Mouse (Mus musculus) MEL-GATA-1-ER (cell line): ENCODE results near the gene Gm12184.
"Not testable (repeated sequence)": the region's sequence is repeated elsewhere in the genome, so short reads cannot be mapped to it uniquely, and the experiment has no call there.

ENCODE experiments used
- DNase-seq: peaks from one replicate; pipeline ENCODE4 v3.0.0-alpha.2; 2012; ENCODE audit warnings: low read depth; ENCODE audit errors: extremely low read depth

The Gm12184 gene

DNA sequence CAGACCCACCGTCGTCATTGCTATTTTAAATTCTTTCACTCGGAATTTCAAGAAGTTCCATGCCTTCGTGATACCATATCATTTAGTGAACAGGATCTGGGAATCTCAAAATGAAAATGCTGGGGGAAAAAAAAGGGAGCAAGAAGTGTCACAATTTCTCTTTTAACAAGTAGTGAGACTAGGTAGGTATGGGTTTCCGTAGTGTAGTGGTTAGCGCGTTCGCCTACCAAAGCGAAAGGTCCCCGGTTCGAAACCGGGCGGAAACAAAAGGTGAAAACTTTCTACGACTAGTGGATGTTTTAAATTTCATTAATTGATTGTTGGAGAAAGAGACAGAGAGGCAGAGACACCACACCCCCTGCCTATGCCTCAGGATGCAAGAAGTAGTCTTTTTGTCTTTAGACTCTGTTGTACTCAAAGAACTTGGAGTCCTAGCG, 2.9 kb downstream of the Gm12184 start:
- peak; percentile 86 for DNase-seq

DNA sequence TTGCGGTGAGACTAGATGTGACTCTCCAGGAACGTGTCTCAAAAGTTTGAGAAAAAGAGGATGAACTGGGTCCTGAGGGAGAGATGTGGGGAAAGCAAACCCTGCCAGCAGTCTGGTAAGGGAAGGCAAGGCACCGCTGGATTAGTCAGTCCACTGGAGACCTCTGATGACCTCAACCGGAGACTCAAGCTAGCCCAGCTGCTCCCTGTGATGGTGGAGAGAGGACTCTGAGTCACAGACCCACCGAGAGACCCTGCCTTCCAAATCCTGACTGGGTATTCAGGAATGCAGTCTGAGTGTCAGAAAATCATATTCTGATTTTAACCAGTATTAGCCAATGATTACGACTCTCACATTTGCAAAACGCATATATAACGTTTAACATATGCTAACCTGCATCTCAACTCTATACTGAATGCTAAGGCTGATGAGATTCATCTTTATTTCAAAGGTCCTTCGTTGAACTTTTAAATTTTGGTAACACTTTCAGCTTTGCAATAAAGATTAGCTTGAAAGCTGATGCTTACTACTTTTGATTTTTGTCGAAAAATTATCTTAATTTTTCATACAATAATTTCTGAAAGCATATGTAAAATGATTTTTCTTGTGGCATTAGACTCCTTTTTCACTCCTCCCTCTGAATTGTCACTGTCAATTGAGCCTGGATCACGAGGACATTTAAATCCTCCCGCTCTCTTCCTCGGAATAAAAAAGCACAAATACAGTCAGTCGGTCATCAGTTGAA, 3.5 kb downstream of the Gm12184 start:
- no peak for DNase-seq

DNA sequence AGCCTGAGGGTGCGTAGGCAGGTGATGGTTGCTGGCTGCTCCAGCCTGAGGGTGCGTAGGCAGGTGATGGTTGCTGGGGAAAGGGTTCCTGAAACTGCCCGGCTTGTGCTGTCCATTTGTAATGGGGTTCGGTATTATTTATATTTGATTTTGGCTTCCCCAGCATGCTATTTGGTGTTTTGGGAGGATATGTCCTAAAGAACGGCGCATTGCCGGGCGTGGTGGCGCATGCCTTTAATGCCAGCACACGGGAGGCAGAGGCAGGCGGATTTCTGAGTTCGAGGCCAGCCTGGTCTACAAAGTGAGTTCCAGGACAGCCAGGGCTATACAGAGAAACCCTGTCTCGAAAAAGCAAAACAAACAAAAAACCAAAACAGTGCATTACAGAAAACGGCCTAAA, 5.2 kb downstream of the Gm12184 start:
- not testable (repeated sequence) for DNase-seq

DNA sequence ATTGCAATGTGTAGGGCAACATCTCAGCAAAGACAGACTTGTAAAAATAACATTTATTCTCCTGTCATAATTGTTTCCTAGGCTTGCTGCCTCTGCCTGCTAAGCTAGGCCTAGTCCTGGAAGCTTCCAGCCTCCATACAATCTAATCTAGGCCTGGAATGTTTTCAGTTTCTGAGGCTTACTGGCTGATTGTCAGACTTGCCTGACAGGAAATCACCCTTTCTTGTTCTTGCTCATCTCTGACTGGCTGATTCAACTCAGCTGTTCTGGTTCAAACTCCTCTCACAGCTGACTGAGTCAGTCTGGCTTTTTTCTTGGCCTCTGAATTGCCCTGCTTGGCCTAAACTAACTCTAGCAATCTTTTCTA, 6.2 kb downstream of the Gm12184 start:
- DNase-seq, result no peak

DNA sequence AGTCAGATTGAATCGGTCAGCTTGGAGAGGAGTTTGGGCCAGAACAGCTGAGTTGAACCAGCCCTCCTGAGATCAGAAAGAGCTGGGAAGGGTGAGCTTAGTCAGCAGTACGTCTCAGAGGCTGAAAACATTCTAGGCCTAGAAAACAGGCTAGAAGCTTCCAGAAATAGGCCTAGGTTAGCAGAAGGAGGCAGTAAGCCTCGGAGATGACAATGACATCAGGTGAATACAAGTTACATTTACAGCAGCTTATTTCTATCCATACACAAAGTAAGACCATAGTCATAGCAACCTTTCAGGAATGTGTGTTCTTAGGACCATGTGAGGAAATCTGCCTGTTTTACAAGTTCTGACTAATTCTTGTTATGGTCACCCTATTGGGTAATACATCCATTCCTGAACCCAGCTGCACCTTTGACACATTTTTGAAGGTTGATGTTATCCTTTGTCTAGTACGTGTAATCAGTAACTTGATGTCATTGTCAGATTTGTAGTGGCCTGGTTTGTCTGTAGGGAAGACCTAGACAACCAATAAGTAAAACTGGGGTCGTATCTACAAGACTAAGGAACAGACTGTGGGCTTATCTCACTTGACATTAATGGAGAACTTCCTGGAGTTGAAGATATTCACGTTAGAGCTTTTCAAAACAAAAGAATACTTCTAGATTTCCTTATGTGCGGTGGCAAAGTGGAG, 6.7 kb downstream of the Gm12184 start:
- DNase-seq, result no peak

DNA sequence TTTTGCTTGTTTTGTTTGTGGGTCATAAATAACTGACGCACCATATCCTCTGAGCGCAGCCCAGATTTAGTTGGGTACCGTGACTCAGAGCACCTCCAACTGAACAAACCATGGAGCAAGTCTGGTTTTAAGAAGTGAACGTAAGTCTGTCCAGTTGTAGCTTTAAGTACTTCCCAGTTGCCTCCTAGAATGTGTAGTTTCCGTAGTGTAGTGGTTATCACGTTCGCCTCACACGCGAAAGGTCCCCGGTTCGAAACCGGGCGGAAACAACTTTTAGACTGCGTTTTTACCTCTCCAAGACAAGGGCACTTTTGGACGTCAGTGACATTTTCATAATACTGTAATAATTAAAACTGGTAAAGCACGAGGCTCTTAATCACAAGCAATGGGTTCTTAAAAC, 8.1 kb downstream of the Gm12184 start:
- peak; percentile 87 for DNase-seq

DNA sequence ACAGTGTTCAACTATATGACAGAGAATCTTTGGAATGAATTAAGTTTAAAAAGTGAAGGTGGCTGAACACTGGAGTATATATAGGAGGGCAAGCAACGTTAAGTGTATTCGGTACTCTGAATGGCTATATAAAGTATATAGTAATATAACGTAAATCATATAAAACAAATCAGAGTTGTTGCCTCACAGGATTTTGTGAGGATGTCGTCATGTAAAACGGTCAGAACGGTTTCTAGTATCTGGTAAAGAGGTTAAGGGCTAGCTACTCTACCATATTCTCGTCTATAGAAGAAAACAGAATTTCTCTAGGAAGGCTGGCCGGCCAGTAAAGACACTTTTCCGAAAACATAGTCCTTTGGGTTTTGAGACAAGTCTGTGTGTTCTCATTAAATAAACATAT, 8.7 kb downstream of the Gm12184 start:
- DNase-seq, result no peak

DNA sequence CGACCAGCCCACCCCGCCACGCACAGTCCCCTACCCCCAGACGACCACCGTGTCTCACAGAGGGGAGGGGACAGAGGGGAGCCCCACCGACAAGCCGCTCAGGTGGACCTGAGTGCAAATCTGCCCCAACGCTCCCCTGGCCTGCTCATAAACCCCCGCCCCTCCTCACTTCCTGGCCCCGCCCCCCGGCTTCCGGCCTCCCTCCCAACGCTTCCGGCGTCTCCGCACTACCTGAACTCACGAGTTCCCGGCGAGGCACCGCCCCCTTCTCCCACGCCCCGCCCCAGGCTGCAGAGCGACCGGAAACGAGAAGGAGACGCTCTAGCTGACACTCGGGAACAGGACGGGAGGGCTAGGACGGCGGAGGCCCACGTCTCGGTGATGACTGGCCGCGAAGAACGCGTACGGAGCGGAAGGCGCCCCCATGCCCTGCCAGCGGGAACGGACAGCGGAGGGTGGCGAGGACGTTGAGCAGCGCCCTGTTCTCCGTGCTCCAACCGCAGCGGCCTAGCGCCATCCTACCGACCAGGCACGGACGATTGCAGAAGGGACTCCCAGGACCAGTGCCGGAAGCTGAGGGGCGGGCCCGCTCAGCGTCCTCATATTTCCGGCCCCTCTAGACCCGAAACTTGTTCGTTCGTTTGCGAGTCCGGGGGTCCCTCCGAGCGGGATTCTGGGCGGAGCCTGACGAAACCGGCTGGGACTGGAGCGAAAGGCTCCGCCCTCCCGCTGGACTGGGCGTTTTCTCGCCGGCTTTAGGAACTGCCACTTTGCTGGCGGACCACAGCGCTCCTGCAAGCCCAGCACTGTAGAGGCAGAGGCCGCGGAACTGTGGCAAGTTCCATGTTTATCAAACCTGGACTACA, 9.4 kb downstream of the Gm12184 start, which contains the start of gene Trim41:
Trim41 (minus strand) TSS at position 554 of the 866 bp plus-strand sequence.
- DNase-seq, result peak; percentile 92

DNA sequence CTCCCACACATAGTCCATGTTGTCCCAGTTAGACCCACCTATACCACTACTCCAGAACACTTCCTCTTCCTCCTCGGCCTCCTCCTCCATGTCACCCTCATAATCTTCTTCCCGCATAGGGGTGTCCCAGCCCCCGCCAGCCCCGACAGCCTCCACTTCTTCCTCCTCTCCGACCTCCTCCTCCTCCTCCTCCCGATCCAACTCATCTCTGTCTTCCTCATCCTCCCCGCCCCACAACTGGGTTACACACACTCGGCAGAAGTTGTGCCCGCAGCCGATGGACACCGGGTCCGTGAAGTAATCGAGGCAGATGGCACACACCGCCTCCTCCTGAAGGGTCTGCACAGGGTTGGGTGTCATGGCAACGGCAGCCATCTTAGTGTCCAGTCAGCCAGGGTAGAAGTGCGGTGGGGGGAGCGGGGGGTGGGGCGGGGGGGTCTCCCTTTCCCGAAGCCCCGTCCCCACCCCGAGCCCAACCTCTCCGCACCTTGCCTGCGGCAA, 10.1 kb downstream of the Gm12184 start:
- DNase-seq, result no peak

DNA sequence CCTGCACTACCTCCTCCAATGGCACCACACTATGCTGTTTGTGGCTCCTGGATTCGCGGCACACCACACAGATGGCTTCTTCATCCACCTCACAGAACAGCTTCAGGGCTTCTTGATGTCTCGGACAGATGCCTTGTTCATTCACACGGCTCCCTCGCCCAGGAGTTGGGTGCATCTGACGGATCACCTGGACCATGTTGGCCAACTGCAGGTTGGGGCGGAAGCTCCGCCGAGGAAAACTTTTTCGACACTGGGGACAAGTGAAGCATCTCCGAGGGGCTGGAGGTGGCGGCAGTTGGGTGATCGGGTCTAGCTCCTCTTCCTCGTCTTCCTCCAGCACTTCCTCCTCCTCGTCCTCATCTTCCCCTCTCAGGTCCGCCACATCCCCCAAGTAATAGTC, 10.6 kb downstream of the Gm12184 start:
- no peak for DNase-seq

DNA sequence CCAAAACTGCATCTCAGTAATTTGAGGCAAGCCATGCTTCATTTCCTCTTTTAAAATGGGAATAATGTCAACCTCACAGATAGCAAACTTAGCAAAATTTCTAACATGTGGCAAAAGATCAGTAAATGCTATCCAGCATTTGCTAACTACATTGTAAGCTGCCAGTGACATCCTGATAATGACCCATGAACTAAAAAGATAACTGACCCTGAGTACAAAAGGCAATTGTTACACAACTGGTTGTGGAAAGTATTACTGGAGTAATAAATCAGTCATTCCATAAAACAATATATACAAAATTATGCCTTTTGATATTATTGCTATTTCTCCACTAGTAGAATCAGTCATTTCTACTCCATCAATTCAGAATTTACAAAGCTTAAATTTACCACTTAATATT, 12.7 kb downstream of the Gm12184 start:
- DNase-seq, result no peak

DNA sequence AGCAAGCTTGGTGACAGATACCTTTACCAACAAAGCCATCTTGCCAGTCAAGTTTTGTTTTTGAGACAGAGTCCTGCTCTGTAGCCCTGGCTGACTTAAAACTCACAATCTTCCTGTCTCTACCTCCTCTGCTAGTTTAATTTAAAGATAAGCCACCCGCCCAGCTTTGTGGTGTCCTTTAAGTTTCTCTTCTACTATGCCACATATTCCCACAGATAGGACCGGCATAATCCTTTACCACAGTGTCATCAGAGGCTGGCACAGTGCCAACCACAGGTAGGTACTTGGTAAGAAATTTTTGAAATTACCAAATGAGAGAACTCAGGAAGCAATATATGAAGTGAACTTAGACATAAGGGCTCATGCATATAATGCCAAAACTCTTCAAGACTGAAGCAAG, 16.3 kb downstream of the Gm12184 start:
- DNase-seq, result no peak

DNA sequence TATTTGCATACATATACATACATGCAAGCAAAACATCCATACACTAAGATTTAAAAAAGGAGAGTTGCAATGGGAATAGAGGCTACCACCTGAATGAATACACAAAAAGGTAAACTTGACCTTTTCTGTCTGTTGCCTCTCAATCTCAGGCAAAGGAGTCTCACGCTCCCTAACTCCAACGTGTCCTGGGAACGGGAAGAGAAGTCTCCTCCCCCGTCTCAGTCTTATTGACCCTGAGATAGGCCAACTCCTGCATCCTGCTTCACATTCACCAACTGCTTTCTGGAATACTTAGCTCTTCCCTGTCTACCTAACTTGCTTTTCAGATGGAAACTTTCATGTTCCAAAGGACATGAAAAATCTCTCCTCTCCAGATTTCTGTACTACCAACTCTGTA, 17.0 kb downstream of the Gm12184 start:
- DNase-seq, result no peak

DNA sequence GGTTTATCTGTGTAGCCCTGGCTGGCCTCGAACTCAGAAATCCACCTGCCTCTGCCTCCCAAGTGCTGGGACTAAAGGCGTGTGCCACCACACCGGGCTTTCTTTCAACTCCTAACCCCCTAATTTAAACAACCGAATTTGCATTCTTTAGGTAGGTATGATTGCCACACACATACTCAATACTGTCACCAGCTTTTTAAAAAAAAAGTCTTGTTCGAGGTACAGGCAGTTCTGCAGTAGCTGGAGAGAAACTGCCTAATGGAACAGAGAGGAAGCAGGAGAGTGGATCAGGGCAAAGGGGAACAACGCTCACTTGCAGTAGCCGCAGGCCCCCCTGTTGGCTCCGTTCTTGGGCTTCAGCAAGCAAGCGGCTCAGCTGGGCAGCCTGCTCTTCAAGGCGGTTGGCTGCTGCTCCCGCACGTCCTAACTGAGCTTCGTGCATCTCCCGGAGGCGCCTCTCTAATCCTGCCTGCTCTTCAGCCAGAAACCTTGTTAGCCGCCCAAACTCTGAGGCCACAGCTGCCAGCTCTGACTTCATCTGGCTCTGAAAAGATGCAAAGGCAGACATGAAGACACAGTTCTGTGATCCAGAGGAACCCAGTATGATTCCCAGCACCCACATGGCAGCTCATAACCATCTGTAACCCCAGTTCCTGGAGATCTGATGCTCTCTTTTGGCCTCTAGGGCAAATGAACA, 17.6 kb downstream of the Gm12184 start:
- DNase-seq, result no peak

DNA sequence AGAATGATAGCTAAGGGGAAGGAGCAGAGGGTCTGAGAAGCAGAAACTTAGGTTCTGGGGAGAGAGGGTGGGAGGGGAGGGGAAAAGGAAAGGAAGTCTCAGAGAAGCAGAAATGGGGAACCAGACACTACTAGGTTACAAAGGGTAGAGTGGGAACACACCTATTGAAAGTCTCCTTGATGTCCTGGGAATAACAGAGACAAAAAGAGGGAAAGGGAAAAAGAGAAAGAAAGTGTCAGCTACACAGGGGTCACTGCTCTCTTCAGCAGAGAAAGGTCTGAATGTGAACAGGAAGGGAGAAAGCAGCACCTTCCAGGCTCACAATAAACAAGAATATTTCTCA, 18.2 kb downstream of the Gm12184 start:
- no peak for DNase-seq

DNA sequence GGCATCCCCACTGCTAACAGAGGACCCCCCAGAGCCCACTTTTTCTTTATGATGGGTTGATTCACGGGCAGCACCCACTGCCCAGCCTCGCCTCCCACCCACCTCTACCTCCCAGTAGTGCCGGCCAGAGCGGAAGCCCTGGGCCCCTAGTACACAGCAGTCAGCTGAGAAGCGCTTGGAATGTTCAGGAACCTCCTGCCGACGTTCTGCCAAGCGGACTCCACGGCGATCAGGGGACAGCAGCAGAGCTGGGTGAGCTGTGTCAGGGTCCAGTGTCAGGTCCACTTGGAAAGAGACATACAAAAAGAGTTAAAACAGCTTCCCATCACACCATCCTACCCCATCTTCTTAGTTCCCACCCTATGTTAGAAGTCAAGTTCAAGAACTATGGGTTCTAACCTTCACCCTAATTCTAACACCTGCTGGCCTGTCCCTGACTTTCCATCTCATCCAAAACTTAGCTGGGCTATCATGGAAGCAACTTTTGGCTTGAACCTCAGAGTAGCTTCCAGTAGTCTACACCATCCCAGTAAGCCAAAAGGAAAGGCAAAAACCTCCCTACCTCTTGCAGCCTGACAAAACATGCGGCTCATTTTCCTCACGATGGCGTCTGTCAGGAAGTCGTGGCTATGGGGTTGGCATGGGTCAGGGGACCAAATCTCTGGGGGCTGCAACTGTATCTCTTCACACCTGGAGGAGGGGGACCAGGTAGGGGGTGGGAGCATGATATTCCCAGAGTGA, 18.7 kb downstream of the Gm12184 start:
- DNase-seq, result no peak

DNA sequence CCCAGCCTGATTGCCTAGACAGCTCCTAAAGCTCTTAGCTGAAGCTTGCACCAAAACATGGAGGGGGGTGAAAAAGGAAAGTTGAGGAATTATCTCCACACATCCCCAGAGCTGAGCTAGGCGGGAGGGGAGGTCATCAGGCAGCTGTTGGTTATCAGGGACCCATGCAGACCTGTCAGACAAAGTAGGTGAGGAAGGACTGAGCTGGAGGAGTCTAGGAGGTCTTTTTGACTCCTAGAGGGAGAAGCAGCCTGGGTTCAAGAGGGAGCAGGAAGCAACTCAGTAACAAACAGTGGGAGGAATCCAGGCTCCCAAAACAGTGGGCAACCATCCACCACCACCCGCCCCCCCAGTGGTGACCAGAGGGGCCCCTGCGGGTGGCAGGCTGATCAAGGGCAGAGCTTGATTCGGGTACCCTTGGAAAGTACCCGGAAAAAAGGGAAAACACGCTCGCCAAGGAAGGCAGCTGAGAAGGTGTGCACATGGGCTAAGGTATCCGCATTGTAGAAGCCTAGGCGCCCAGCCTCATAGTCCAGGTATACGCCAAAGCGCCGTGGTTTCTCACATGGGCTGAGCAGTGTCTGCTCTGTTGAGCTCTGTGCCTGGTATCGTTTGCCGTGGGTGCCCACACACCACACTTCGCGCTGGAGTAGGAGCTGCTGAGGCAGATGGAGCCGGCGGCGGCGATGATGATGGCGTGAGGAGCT, 19.4 kb downstream of the Gm12184 start:
- DNase-seq, result no peak

DNA sequence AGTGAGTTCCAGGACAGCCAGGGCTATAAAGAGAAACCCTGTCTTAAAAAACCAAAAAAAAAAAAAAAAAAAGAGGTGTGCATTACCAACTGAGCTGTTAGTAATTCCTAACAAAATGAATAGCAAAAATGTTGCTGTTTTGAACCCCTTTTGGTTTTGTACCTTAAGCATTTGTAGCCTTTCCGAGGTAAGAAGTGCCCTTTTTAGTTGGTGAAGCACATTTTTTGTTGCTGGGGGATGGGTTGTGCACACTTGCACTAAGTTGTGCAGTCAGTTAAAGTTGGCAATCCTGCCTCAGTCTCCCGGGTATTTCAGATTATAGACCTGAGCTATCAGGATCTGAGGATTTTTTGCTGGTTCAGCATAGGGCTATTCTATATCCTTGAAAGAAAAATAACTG, 21.5 kb downstream of the Gm12184 start:
- no peak for DNase-seq

DNA sequence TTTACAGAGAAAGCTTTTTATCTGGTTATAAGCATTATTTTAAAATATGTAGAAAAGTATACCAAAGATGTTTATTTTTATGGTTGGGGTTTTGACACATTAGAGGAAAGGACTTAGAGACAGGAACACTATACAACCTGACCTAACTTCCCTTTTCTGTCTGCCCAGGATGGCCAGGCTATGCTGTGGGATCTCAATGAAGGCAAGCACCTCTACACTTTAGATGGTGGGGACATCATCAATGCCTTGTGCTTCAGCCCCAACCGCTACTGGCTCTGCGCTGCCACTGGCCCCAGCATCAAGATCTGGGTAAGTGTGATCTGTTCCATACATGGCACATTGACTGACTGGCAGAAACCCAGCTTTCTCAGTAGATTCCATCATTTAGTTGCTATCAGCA, 22.5 kb downstream of the Gm12184 start:
- no peak for DNase-seq
